8 mouse cellular contexts compared by ENCODE assay signal in the genomic region with DNA sequence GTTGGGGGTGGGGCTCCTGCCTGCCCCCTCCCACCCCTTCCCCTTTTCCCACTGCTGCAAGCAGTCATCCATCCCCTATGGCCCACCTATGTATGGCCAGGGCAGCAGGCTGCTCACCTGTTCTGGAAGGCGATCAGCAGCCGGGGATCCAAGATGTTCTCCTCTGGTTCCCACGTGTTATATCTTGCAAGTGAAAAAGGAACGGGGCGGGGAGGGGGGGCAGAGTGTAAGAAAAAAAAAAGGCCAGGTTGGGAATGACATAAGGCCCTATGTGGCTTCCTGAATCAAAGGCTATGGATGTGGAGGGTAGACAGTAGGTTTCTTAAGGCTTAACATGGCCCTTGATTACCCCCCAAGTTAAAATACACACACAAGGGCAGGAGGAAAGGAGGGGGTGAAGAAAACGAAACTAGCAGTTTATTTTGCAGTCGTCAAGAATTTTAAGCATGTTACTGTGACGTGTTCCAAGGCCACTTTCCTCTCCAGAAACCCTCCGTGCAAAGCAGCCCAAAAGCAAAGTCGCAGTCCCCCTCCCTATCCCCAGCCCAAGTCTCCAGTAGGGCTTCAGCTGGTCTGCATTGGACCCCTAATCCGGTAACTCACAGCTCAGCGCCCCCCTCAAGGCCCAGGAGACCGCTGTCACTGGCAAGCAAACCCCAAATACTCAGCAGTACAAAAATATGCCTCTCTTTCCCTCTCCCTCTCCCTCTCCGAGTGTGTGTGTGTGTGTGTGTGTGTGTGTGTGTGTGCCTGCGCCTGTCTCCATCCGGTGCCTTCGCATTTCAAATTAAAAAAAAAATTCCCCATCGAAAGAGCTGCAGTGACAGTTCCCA. TPM values are rescaled to one million over a fixed set of nuclear protein-coding genes. Genes with fewer than 3 reads are reported as not detected.
A peak's percentile ranks its signal among the peaks of the same experiment; 100 is the strongest.
DNase-seq lines count a peak whose midpoint lies in the region; ATAC-seq and TF ChIP-seq lines count a peak whose summit lies in the region.

No protein-coding gene starts in this region.

- H3K27ac ChIP-seq in testis, adult 2 months (ENCODE audit: control insufficient read depth, insufficient read depth, low read depth, low read length): peak overlapping the region; percentile 61
- peak overlapping the region; percentile 95 for H3K27ac ChIP-seq in liver, postnatal 0 days (ENCODE audit: low read depth)
- peak overlapping the region; percentile 99 for H3K27ac ChIP-seq in neural tube, embryonic 15.5 days (replicated peaks)

- no peak for ATAC-seq in liver, postnatal 0 days
- no peak for ATAC-seq in neural tube, embryonic 15.5 days (ENCODE audit: low FRiP score)
- ATAC-seq in granulocyte monocyte progenitor cell, adult 5-6 weeks (replicated peaks; ENCODE audit: poor library complexity, severe bottlenecking): no peak

- no peak for TF ChIP-seq CTCF in testis, adult 2 months (IDR thresholded peaks at IDR 0.05; ENCODE audit: control insufficient read depth, insufficient read depth, insufficient replicate concordance, low read depth, low read length)
- no peak for TF ChIP-seq CTCF in liver, postnatal 0 days (IDR thresholded peaks at IDR 0.05; ENCODE audit: low read depth)

- TF ChIP-seq POLR2A in testis, adult 2 months (IDR thresholded peaks at IDR 0.05; ENCODE audit: control insufficient read depth, low read depth, low read length): no peak

- no peaks in the 10 kb centered on the region for H3K36me3 ChIP-seq in testis, adult 2 months (ENCODE audit: control insufficient read depth, insufficient read depth, low read length)
- H3K36me3 ChIP-seq in liver, postnatal 0 days (replicated peaks; ENCODE audit: insufficient read depth, low read length): peaks cover 24% of the 10 kb centered on the region
- peaks cover 19% of the 10 kb centered on the region for H3K36me3 ChIP-seq in neural tube, embryonic 15.5 days

- no peaks in the 10 kb centered on the region for H3K9me3 ChIP-seq in liver, postnatal 0 days (ENCODE audit: low read length)
- H3K9me3 ChIP-seq in neural tube, embryonic 15.5 days (replicated peaks): no peaks in the 10 kb centered on the region

- no peak for DNase-seq in testis, postnatal 14 days (ENCODE audit: low spot score)
- DNase-seq in cerebellum, adult 9-11 months: peak; percentile 61
- DNase-seq in heart, adult 9 months (ENCODE audit: low spot score in 2 of 2): peak; percentile 49 to 53
- DNase-seq in kidney, adult 9 months: peak; percentile 46
- DNase-seq in liver, postnatal 0 days: peak; percentile 41

- 3% methylated on average over 18 of the region's 18 CpGs for WGBS in liver, postnatal 0 days (ENCODE audit: insufficient replicate concordance)
- under 1% methylated on average over 18 of the region's 18 CpGs for WGBS in neural tube, embryonic 15.5 days

- peak overlapping the region; percentile 78 for H3K4me3 ChIP-seq in testis, adult 2 months (ENCODE audit: control insufficient read depth, low read depth, low read length)
- H3K4me3 ChIP-seq in liver, postnatal 0 days (ENCODE audit: low read depth, low read length): peak overlapping the region; percentile 89
- peak overlapping the region; percentile 92 for H3K4me3 ChIP-seq in neural tube, embryonic 15.5 days (replicated peaks)

- H3K4me1 ChIP-seq in testis, adult 2 months (ENCODE audit: control insufficient read depth, insufficient read depth, low read length): peaks cover 54% of the 10 kb centered on the region
- H3K4me1 ChIP-seq in liver, postnatal 0 days (ENCODE audit: insufficient read depth): peaks cover 61% of the 10 kb centered on the region
- peaks cover 79% of the 10 kb centered on the region for H3K4me1 ChIP-seq in neural tube, embryonic 15.5 days

- TF ChIP-seq EP300 in liver, postnatal 0 days (IDR thresholded peaks at IDR 0.05; ENCODE audit: low read depth): no peak

- peaks cover 2% of the 10 kb centered on the region; the same call in 1 of the 2 replicates for H3K27me3 ChIP-seq in testis, adult 2 months (ENCODE audit: control insufficient read depth, insufficient read depth, low read length)
- peaks cover 29% of the 10 kb centered on the region for H3K27me3 ChIP-seq in liver, postnatal 0 days (ENCODE audit: insufficient read depth, low read length)
- peaks cover 45% of the 10 kb centered on the region for H3K27me3 ChIP-seq in neural tube, embryonic 15.5 days (replicated peaks)

- peak overlapping the region; percentile 87 for H3K9ac ChIP-seq in liver, postnatal 0 days (replicated peaks)
- peak overlapping the region; percentile 97 for H3K9ac ChIP-seq in neural tube, embryonic 15.5 days (replicated peaks)

- H3K4me2 ChIP-seq in liver, postnatal 0 days (ENCODE audit: low read depth, low read length): peak overlapping the region; percentile 77
- peak overlapping the region; percentile 90 for H3K4me2 ChIP-seq in neural tube, embryonic 15.5 days

RNA-seq across cellular contexts. Expression of gene Cbx4, which starts 1.4 kb away (rescaled TPM):
- 3.3 and 3.8 TPM in 2 replicates for polyA plus RNA-seq in testis, adult 2 months (2012; rRNA removed)
- 2.8 and 4.7 TPM in 2 replicates for polyA plus RNA-seq in liver, postnatal 0 days (2015; fragmentation: Nextera tagmentation; extraction: Ambion mirVana)
- polyA plus RNA-seq in neural tube, embryonic 15.5 days (2015; fragmentation: Nextera tagmentation; extraction: Ambion mirVana): 20.2 and 24.2 TPM in 2 replicates
- 15.8 and 18.8 TPM in 2 replicates for total RNA-seq in granulocyte monocyte progenitor cell, adult 5-6 weeks (2014; fragmentation: Nextera tagmentation)
- total RNA-seq in granulocyte monocyte progenitor cell, adult 5-6 weeks (2017): 27.4 and 38.2 TPM in 2 replicates

RNA-seq across cellular contexts. Expression of gene Cbx8, which starts 43.9 kb away (rescaled TPM):
- 0.53 and 0.79 TPM in 2 replicates for polyA plus RNA-seq in testis, adult 2 months (2012; rRNA removed)
- 3.1 and 3.9 TPM in 2 replicates for polyA plus RNA-seq in liver, postnatal 0 days (2015; fragmentation: Nextera tagmentation; extraction: Ambion mirVana)
- 7.2 and 7.3 TPM in 2 replicates for polyA plus RNA-seq in neural tube, embryonic 15.5 days (2015; fragmentation: Nextera tagmentation; extraction: Ambion mirVana)
- total RNA-seq in granulocyte monocyte progenitor cell, adult 5-6 weeks (2014; fragmentation: Nextera tagmentation): 3.6 TPM in 2 replicates
- 1.5 and 3.2 TPM in 2 replicates for total RNA-seq in granulocyte monocyte progenitor cell, adult 5-6 weeks (2017)
